Mouse (Mus musculus): ENCODE results near the gene Rsf1.

Rsf1 gene

DNA sequence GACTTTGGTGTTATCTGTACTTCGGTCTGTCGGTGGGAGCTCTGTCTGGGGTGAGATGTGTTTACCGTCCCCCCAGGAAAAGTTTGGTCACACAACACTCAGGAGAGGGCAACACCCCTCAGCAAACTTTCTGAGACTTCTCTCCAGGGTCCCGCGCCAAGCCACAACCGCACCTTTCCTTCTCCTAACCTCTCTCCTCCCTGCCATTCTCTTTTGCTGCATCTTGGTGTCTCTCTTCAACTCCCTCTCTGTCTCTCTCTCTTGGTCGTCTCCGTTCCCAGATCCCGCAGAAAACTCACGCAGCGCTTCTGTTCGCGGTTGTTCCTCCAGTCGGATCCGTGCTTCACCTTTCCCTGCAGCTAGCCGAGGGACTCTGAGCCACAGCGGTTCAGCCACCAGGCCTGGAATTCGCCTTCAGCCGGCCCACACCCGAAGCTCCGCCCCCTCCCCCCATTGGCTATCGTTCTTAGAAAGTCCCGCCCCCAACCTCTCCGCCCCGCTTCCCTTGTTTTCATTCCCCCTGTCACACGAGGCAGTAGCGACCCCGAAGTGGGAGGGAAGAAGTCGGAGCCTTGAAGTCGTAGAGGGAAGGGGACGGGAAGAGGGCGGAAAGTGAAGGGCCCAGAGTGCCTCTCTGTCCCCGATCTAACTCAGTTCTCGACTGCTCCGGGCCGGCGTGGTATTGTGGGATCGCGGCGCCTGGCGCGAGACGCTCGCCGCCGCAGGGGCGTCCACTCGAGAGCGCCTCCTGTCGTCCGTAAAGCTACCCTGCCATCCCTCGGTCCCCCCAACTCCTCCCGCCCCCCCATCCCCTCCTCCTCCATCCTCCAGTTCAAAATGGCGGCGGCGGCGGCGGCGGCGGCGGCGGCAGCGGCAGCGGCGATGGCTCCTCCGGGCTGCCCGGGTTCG lies at the start of gene Rsf1, which contains the start of gene Aamdc:
Gene Rsf1 (plus strand): TSS at position 823 of the 909 bp plus-strand sequence.
Gene Aamdc (minus strand): TSS at position 431 of the 909 bp plus-strand sequence.
- in situ Hi-C loops (cut with MboI, MseI), result no loop called here

DNA sequence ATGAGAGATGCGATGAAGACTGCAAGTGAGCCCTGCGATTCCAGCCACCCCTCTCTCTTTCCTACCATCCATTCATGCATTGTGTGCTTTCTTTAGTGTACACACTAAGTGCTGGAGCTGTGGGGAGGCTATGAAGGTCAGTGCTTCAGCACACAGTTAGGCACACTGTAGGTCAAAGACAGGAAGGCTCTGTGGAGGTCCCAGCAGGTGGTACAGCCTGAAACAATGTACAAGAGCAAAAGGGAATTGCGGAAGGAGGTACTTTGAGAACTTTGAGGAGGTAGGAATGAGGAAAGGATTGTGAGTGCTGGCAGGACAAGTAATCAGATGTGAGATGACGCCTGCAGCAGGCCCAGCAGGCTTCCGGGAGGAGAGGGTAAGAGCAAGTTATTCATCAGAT lies 44.2 kb upstream of the Rsf1 start:
- in situ Hi-C loops (cut with MboI, MseI), result no loop called here

DNA sequence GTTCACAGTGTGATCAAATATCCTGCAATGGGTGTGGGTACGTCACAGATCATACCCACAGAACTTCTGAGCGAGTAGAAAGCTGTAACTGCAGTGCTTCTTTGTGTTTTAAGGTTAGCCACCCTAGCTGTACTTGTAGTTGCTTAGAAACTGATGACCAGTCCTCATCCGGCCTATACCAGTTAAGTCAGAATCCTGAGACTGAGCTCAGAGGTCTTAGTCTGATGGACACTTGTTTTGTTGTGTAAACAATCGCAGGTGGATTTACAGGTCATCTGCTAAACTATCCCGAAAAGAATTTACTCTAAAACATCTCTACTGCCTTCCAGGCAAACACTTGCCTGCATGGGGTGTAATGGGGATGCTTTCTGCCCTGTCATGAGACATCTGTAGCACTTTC lies 43.1 kb upstream of the Rsf1 start:
- in situ Hi-C loops (cut with MboI, MseI), result no loop called here

DNA sequence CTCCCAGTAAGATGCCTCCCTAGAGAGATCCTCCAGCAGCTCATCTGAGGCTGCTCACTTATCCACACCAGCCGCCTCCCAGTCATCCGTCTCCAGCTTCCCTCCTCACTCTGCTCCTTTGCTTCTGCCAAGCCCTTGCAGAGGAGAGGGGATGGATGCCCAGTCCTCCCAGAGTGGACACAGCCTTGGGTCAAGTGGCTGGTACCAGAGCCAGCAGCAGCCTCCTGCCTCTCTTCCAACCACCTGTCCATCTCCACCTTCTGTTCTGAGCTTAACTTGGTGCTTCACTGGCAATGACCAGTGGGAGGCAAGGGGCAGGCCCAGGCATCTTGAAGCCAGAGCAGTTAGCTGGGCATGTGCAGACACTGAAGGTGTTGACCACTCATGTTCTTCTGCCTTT lies 33.2 kb upstream of the Rsf1 start:
- in situ Hi-C loops (cut with MboI, MseI), result no loop called here

DNA sequence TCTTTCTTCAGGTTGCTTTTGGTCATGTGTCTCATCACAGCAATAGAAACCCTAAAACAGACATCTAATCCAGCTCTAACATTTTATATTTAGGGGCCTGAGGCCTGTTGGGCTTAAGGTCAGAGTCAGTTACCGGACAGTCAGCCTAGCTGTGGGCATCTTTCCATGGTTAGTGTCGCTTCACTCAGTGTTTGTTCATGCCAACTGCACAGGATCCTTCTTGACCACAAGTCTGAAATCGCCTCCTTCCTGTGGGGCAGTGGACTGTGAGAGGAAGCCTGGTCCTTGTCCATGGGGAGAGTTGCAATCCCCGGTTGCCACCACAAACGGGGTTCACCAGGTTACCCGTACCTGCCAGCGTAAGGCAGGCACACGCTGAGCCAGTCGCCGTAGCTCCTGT lies 30.4 kb upstream of the Rsf1 start:
- in situ Hi-C loops (cut with MboI, MseI), result no loop called here

DNA sequence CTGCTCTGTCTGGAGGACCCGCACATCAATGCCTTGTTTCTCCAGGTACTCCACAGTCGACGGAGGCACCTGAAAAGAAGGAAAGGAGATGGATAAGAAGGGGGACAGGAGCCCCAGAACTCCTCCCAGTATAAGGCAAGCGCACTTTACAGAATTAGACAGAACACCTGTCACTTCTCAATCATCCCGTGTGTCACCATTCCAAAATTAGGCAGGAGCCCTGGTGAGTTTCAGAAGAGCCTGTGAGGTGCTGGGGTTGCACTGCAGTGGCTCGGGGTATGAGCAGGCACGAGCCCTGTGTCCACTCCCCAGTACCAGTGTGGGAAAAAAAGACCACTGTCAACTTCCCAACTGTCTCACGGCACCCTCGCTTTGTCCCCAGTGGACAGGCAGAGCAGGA lies 29.0 kb upstream of the Rsf1 start:
- in situ Hi-C loops (cut with MboI, MseI), result no loop called here

GRCm38 (mm10) chr7:97563576-97563975 lies 16.1 kb upstream of the Rsf1 start:
- in situ Hi-C loops (cut with MboI, MseI), result no loop called here

DNA sequence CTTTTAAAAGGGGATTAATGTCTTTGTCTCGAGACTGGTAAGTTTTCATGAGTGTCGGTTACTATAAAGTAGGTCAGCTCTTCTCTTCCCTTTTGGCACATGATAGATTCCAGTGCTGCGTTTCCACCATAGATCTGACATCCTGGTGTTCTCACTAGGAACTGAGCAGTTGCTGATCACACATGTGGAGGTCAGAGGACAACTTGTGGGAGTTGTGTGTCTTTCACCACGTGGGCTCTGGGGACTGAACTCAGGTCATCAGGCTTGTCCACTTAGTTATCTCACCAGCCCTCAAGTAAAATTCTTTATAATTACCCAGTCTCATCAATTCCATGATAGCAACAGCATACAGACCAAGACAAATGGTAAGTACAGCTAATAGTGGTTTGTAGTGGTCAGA lies 10.3 kb upstream of the Rsf1 start:
- in situ Hi-C loops (cut with MboI, MseI), result no loop called here

GRCm38 (mm10) chr7:97570389-97570788 lies 9.3 kb upstream of the Rsf1 start:
- in situ Hi-C loops (cut with MboI, MseI), result no loop called here

DNA sequence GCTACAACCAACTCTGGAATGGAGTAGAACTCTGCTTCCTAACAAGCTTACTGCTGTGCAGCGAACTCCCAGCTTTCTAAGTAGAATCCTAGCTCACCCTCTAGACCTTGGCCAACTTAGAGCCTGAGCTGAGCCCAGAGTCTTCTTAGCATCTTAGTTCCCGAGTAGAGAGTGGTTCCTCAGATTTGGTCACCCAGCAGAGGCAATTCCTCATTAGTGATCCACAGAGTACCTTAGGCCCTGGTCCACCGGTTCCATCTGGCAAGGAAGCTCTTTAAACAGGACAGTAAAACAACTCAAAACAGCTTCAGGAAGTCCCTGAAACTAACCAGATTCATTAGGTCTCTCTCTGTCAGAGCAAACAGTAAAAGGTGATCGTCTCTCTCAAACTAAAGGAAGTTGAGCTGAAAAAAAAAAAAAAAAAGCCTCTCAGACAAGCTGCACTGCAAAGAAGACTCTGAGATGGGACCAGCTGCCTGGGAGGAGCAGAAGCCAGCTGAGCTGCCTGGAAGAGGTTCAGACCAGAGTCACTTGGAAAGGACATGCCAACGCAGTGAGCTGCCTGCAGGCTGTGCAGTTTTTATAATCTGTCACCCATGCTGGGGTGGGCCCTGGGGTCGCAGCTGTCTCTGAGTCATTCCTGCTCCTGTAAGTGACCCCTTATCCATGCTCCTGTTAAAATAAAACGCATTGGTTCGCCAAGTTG lies 1.2 kb upstream of the Rsf1 start:
- in situ Hi-C loops (cut with MboI, MseI), result no loop called here

GRCm38 (mm10) chr7:97579976-97580842 lies 520 bp downstream of the Rsf1 start:
- in situ Hi-C loops (cut with MboI, MseI), result loop anchor here in 1 of 2 experiments (10.0 kb wide), 1 partner anchor 485 kb away; no protein-coding TSS in a partner anchor

GRCm38 (mm10) chr7:97580843-97581214 lies 1.1 kb downstream of the Rsf1 start:
- in situ Hi-C loops (cut with MboI, MseI), result loop anchor here in 1 of 2 experiments (10.0 kb wide), 1 partner anchor 486 kb away; no protein-coding TSS in a partner anchor

- in situ Hi-C loops (cut with MboI, MseI), result loop anchor here in 1 of 2 experiments (10.0 kb wide), 1 partner anchor 494 kb away; no protein-coding TSS in a partner anchor
Observed at GRCm38 (mm10) chr7:97588506-97588905, 8.8 kb downstream of the Rsf1 start.

DNA sequence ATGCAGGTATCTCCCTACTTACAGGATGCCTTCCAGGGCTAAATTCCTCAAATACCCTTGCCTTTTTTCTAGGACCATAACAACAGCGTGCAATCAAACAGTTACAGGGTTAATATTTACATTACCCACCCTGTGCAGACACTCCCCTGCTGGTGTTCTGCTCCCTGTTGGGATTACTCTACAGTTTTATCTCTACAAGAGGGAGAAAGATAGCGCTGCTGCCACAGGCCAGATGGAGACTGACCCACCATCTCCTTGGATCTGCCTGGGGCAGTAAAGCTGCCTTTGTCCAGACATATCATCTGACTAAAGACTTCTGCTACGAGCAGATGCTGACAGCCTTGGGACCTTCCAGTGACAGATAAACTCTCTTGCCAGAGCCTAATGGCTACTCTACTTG lies 10.8 kb downstream of the Rsf1 start:
- in situ Hi-C loops (cut with MboI, MseI), result no loop called here

GRCm38 (mm10) chr7:97591336-97591735 lies 11.6 kb downstream of the Rsf1 start:
- in situ Hi-C loops (cut with MboI, MseI), result no loop called here

DNA sequence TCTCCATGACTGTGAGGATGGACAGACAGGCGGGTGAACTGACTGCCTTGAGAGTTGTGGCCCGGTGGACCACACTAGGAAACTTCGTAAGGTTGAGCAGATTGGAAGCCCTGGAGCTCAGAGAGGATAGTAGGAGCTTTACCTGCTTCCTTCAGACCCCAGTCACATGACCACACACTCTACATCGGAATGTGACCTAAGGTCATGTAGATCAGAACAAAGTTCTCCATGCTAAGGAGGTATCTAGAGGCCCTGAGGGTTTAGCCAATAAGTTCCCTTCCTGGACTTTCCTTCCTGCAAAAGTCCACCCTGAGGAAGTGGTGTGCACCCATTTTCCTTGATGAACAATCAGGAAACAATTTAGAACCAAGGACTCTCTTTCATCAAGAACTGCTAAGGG lies 12.7 kb downstream of the Rsf1 start:
- in situ Hi-C loops (cut with MboI, MseI), result no loop called here

- in situ Hi-C loops (cut with MboI, MseI), result no loop called here
Observed at GRCm38 (mm10) chr7:97593535-97593934, 13.8 kb downstream of the Rsf1 start.

DNA sequence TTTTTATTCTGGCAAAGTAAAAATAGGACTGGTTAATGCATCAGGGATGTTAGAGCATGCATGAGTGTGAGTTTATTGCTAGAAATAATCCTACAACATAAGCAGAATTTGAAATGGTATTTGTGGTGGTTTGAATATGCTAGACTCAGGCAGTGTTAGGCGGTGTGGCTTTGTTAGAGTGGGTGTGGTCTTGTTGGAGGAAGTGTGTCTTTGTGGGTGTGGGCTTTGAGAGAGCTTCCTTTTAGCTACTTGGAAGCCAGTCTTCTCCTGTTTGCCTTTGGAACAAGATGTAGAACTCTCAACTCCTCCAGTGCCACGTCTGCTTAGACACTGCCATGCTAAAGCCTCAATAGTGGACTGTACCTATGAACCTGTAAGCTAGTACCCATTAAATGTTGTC lies 18.9 kb downstream of the Rsf1 start:
- in situ Hi-C loops (cut with MboI, MseI), result no loop called here

GRCm38 (mm10) chr7:97621346-97621745 lies 41.7 kb downstream of the Rsf1 start:
- in situ Hi-C loops (cut with MboI, MseI), result no loop called here

GRCm38 (mm10) chr7:97622676-97623075 lies 43.0 kb downstream of the Rsf1 start:
- in situ Hi-C loops (cut with MboI, MseI), result no loop called here

- in situ Hi-C loops (cut with MboI, MseI), result no loop called here
Observed at GRCm38 (mm10) chr7:97623402-97623801, 43.7 kb downstream of the Rsf1 start.

GRCm38 (mm10) chr7:97629351-97629750 lies 49.7 kb downstream of the Rsf1 start:
- in situ Hi-C loops (cut with MboI, MseI), result no loop called here
